Mouse (Mus musculus) midbrain, embryonic 11.5 days (tissue): Measurements from ENCODE around the gene Arhgdig. TPM values are rescaled to one million over a fixed set of nuclear protein-coding genes. Genes with fewer than 3 reads are reported as not detected.

Source experiments
- ATAC-seq: fragments of 200-750 bp; cut with Nextera tagmentation; 2 replicates; pipeline ENCODE4 v1.8.0; 2017; ENCODE audit warnings: moderate TSS enrichment, moderate library complexity; ENCODE audit not compliant: low FRiP score
- DNase-seq: peaks from one replicate; pipeline ENCODE4 v3.0.0; 2015; ENCODE audit warnings: low spot score; ENCODE audit errors: missing footprints
- H3K27ac ChIP-seq: fragments of 300-500 bp; sonication (generic); 2 replicates; pipeline ENCODE4 v1.5.1; 2014; ENCODE audit warnings: low read depth, low read length
- H3K27me3 ChIP-seq: fragments of 300-500 bp; sonication (generic); 2 replicates; pipeline ENCODE4 v1.6.1; 2014; ENCODE audit warnings: mild to moderate bottlenecking, low read length, moderate library complexity, mixed read lengths; ENCODE audit not compliant: control insufficient read depth, insufficient read depth
- H3K36me3 ChIP-seq: fragments of 300-500 bp; sonication (generic); 2 replicates; pipeline ENCODE4 v1.6.1; 2014; ENCODE audit warnings: mild to moderate bottlenecking, low read length, moderate library complexity, mixed read lengths; ENCODE audit not compliant: control insufficient read depth, insufficient read depth
- H3K4me1 ChIP-seq: fragments of 300-500 bp; sonication (generic); 2 replicates; pipeline ENCODE4 v1.6.1; 2014; ENCODE audit warnings: low read length; ENCODE audit not compliant: control insufficient read depth, insufficient read depth
- H3K4me2 ChIP-seq: fragments of 300-500 bp; sonication (generic); 2 replicates; pipeline ENCODE4 v1.6.1; 2014; ENCODE audit warnings: mild to moderate bottlenecking, moderate library complexity
- H3K4me3 ChIP-seq: fragments of 300-500 bp; sonication (generic); 2 replicates; pipeline ENCODE4 v1.5.1; 2014; ENCODE audit warnings: low read depth, low read length
- H3K9ac ChIP-seq: fragments of 300-500 bp; sonication (generic); 2 replicates; pipeline ENCODE4 v1.6.1; 2014; ENCODE audit warnings: low read length
- H3K9me3 ChIP-seq: fragments of 300-500 bp; sonication (generic); 2 replicates; pipeline ENCODE4 v1.6.1; 2016; ENCODE audit warnings: low read length; ENCODE audit not compliant: control insufficient read depth
- WGBS: fragments of 180-500 bp; shearing (Covaris S2); extraction: QIAGEN DNeasy Blood & Tissue Kit; methylation state at CpG from one replicate; pipeline ENCODE4 v1.1.7; 2014; 5-methylcytosine and 5-hydroxymethylcytosine counted together
- polyA plus RNA-seq: library from polyadenylated mRNA; unstranded; fragments of >200 nt; fragmentation: Nextera tagmentation; extraction: Ambion mirVana; gene quantifications from 2 replicates; pipeline ENCODE4 v1.2.1, GENCODE M21; 2014

The Arhgdig gene
- polyA plus RNA-seq, 1 experiment from 2014 or later, result 6.4 TPM

DNA sequence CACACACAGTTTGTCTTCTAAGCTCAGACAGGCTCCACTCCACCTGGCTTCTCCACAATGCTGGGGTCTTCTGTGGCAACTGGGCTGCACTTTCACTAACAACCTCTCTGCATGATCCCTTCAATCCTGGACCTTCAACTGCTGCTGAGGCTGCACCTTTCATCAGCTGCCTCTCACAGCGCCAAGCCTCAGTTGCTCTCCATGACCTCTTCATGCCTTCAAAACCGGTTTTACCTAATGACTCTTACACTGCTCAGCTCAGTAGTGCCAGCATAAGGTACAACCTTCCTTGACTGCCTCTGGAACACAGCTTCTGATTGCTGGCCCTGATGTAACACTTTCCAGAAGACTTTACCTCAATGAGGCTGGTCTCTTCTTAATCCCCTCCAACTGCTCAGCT, 13.9 kb upstream of the Arhgdig start:
- WGBS, result 73% methylated on average over 2 of the region's 2 CpGs
- H3K27ac ChIP-seq, result no peak overlapping the region
- no peaks in the 10 kb centered on the region for H3K36me3 ChIP-seq
- no peaks in the 10 kb centered on the region for H3K9me3 ChIP-seq
- ATAC-seq (no peak), DNase-seq (no peak)
- H3K4me2 ChIP-seq, result no peak overlapping the region
- H3K4me1 ChIP-seq, result no peaks in the 10 kb centered on the region
- H3K27me3 ChIP-seq, result no peaks in the 10 kb centered on the region
- no peak overlapping the region for H3K4me3 ChIP-seq
- no peak overlapping the region for H3K9ac ChIP-seq

DNA sequence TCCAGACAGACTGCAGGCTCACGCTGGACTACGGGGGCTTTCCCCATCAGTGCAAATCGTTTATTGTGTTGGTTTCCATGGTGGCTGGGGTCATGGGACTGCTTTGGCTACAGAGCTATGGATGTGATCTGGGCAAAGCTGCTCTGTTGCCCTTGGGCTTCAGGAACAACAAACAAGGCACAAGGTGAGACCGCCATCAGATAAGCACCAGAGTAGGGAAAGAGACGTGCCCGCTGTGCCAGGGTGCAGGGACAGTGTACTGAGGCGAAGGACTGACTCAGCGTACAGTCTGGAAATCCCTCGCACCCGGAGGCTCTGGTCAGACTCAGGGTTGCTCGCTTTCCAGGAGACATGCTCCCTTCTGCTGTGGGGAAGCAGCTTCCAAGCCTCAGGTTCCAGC, 5.1 kb upstream of the Arhgdig start:
- Histone ChIP-seq H3K4me2 (no peak overlapping the region), H3K27me3 (no peaks in the 10 kb centered on the region), H3K36me3 (no peaks in the 10 kb centered on the region), H3K27ac (no peak overlapping the region), H3K9ac (no peak overlapping the region), H3K4me3 (no peak overlapping the region), H3K4me1 (no peaks in the 10 kb centered on the region), H3K9me3 (no peaks in the 10 kb centered on the region)
- DNase-seq (no peak), ATAC-seq (no peak)
- 90% methylated on average over 11 of the region's 11 CpGs for WGBS

DNA sequence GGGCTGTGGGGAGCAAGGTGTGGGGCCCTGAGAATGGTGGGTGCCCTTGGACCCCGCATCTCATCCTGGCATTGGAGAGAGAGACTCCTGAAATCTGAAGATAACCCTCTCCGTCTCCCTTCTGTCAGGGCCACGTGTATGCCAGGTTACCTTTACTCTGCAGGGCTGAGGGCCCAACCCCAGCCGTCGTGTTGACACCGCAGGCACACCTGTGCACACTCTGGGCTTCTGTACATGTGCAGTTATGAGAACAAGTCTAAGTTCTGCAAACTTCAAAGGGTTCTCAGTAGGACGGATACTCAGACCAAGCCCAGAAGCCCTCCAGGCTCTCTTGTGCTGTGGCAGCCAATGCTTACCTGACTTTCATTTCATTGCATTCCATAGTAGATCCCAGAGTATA, 4.7 kb upstream of the Arhgdig start:
- Histone ChIP-seq H3K9ac (no peak overlapping the region), H3K27ac (no peak overlapping the region), H3K4me2 (no peak overlapping the region), H3K4me1 (no peaks in the 10 kb centered on the region), H3K9me3 (no peaks in the 10 kb centered on the region), H3K36me3 (no peaks in the 10 kb centered on the region), H3K27me3 (no peaks in the 10 kb centered on the region), H3K4me3 (no peak overlapping the region)
- ATAC-seq (no peak), DNase-seq (no peak)
- WGBS, result 94% methylated on average over 7 of the region's 7 CpGs

DNA sequence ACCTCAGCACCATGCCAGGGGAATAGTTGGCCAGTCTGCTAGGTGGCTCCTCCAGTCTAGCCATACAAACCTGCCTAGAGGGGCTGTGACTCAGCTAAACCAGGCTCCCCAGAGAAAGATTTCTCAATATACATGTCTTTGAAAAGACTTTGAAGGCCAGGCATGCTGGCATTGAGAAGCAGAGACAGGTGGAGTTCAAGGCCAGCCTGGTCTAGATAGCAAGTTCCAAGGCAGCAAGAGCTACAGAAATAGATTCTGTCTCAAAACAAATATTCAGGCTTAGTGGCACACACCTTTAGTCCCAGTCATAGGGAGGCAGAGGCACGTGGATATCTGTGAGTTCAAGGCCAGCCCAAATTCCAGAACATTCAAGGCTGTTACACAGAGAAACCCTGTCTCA, 1.2 kb downstream of the Arhgdig start:
- no peak for ATAC-seq
- H3K4me3 ChIP-seq, result no peak overlapping the region
- peaks cover 35% of the 10 kb centered on the region for H3K27me3 ChIP-seq
- H3K9me3 ChIP-seq, result no peaks in the 10 kb centered on the region
- DNase-seq, result no peak
- H3K4me2 ChIP-seq, result no peak overlapping the region
- H3K4me1 ChIP-seq, result peaks cover 13% of the 10 kb centered on the region
- H3K36me3 ChIP-seq, result no peaks in the 10 kb centered on the region
- no peak overlapping the region for H3K9ac ChIP-seq
- WGBS, result 48% methylated on average over 1 of the region's 1 CpGs
- no peak overlapping the region for H3K27ac ChIP-seq

DNA sequence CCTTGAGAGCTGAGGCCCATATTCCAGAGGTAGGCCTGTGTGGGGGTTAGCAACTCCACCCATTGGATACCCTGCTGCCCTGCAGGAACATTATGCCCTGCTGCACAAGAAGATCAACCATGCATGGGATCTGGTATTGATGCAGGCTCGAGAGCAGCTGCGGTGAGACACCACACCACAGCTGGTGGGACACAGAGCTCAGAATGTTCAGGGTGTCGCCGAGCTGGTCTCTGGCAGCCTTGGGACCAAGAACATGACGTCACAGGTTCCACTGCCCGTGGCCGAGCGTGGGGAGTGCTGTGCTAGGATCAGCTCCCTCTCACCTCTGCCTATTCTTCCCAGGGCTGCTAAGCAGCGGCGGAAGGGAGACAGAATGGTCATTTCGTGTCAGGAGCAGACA, 2.8 kb downstream of the Arhgdig start:
- H3K27me3 ChIP-seq, result peaks cover 51% of the 10 kb centered on the region
- no peak overlapping the region for H3K27ac ChIP-seq
- H3K9ac ChIP-seq, result no peak overlapping the region
- H3K4me1 ChIP-seq, result peaks cover 19% of the 10 kb centered on the region
- ATAC-seq (no peak), DNase-seq (no peak)
- H3K4me2 ChIP-seq, result no peak overlapping the region
- H3K9me3 ChIP-seq, result no peaks in the 10 kb centered on the region
- WGBS, result 29% methylated on average over 11 of the region's 11 CpGs
- H3K4me3 ChIP-seq, result no peak overlapping the region
- no peaks in the 10 kb centered on the region for H3K36me3 ChIP-seq

DNA sequence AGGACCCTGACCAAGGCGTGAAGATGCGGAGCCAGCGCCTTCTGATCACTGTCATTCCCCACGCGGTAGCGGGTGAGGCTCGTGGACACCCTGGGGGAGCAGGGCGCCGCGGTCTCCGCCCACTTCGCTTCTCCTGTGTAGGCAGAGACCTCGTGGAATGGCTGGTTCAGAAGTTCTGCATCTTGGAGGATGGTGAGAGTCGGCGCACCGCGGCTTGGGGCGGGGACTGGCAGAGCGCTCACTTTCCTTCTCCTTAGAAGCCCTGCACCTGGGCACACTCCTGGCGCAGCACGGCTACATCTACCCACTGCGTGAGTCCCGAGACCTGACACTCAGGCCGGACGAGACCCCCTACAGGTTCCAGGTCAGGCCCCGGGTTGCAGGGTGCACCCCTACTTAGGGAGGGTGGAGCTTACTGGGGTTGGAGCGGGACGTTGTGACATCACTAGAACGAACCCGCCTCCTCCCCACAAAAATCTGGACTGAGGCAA, 4.2 kb downstream of the Arhgdig start:
- WGBS, result 3% methylated on average over 30 of the region's 30 CpGs

DNA sequence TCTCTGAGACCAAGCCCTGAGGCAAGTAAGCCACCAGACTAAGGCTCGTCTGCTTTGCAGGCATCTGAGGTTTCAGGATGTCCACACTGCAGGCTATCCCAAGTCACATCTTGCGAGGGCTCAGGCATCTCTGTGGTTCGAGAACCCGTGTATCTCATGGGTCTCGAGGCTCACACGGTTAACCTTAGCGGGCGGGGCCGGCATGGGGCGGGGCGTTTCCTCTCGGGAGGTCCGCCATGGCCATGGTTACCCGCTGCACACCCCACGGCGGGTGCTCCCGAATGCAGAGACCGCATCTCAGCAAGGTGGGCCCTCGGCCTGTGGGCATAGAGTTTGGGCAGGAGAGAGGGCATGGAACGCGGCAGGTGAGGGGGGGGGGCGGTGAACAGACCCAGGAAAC, 4.8 kb downstream of the Arhgdig start, which contains the start of gene Rgs11:
Gene Rgs11, plus strand, starts transcription at position 215 of the 400 bp plus-strand sequence.
- ATAC-seq (no peak), DNase-seq (peak; percentile 87)
- no peaks in the 10 kb centered on the region for H3K36me3 ChIP-seq
- H3K4me1 ChIP-seq, result peaks cover 19% of the 10 kb centered on the region
- no peak within 1 kb of the TSS for H3K27ac ChIP-seq
- H3K9me3 ChIP-seq, result no peaks in the 10 kb centered on the region
- H3K4me2 ChIP-seq, result peak within 1 kb of the TSS; percentile 54
- peak within 1 kb of the TSS; percentile 27 for H3K4me3 ChIP-seq
- WGBS, result 1% methylated on average over 22 of the region's 22 CpGs
- H3K9ac ChIP-seq, result 0 out of 2 replicates have a peak within 1 kb of the TSS, but pooled peaks have one; percentile 0
- peaks cover 61% of the 10 kb centered on the region for H3K27me3 ChIP-seq

More for the DNA sequence above, 4.2 kb downstream of the Arhgdig start:
- DNase-seq (peak; percentile 89), ATAC-seq (no peak)
- 0 out of 2 replicates have a peak overlapping the region, but pooled peaks have one; percentile 0 for H3K9ac ChIP-seq
- H3K4me1 ChIP-seq, result peaks cover 19% of the 10 kb centered on the region
- H3K4me2 ChIP-seq, result peak overlapping the region; percentile 54
- H3K9me3 ChIP-seq, result no peaks in the 10 kb centered on the region
- peaks cover 61% of the 10 kb centered on the region for H3K27me3 ChIP-seq
- H3K27ac ChIP-seq, result no peak overlapping the region
- no peaks in the 10 kb centered on the region for H3K36me3 ChIP-seq
- H3K4me3 ChIP-seq, result peak overlapping the region; percentile 27

DNA sequence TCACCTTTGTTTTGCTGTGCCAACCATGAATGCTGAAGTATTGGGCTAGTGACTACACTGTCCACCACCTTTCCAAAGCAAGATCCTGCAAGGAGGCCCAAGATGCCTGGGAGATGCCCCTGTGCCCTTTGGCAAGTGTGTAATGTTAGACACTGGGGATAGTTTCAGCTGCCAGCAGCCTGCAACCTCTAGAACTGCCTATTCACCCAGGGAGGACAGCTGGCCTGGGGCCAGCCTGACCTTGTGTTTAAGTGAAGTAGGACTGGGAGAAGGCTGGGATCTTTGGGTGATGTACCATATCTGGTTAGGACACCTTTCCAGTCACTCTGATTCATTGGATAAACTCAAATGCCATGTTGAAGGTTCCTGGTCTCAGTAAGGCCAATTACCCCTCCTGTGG, 5.6 kb downstream of the Arhgdig start:
- no peak overlapping the region for H3K4me3 ChIP-seq
- no peaks in the 10 kb centered on the region for H3K36me3 ChIP-seq
- H3K9ac ChIP-seq, result no peak overlapping the region
- ATAC-seq (no peak), DNase-seq (no peak)
- no peak overlapping the region for H3K4me2 ChIP-seq
- H3K27ac ChIP-seq, result no peak overlapping the region
- peaks cover 61% of the 10 kb centered on the region for H3K27me3 ChIP-seq
- peaks cover 19% of the 10 kb centered on the region for H3K4me1 ChIP-seq
- no peaks in the 10 kb centered on the region for H3K9me3 ChIP-seq

DNA sequence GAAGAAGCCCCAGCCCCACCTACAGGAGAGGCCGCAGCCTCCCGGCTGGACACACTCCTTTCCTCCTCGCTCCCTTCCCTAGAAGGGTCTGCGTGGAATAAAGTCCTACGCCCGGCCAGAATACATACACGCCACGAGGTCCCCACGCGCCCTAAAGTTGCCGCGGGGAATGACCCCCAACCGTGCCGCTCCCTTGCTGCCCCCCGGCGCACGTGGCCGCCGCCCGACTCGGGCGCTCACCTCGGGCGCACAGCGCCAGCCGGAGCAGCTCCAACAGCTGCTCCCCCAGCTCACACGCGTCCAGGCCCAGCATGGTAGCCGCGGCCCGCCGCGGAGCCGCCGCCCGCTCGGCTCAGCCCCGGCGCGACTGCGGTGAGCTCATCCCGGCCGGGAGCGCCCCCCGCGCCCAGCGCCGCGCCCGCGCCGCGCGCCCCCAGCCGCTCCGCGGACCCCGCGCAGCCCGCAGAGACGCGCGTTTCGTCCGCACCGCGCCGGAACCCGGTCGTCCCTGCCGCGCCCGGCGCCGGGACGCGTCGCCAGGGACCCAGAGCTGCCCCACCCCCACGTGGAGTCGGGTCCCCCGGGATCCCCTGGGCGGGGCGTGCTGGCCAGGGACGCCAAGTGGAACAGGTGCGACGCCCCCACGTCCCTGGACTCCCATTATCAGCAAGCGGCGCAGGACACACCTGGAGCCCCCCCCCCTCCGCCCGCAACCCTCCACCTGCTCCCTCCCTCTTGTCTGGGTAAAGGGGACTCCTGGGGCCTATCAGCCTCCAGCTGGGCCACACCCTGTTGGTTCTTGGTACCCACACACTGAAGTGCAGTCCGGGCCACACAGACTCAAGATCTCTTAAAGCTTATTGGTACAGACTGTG, 6.5 kb downstream of the Arhgdig start:
- peak; percentile 89 for DNase-seq
- WGBS, result under 1% methylated on average over 70 of the region's 92 CpGs
- peaks cover 61% of the 10 kb centered on the region for H3K27me3 ChIP-seq

More for the DNA sequence above, 6.5 kb downstream of the Arhgdig start:
- peak overlapping the region; percentile 96 for H3K4me2 ChIP-seq
- peaks cover 19% of the 10 kb centered on the region for H3K4me1 ChIP-seq
- H3K9ac ChIP-seq, result peak overlapping the region; percentile 59
- ATAC-seq, result peak; percentile 72
- H3K36me3 ChIP-seq, result peaks cover 4% of the 10 kb centered on the region; the same call in 1 of the 2 replicates
- peak overlapping the region; percentile 55 for H3K4me3 ChIP-seq
- H3K9me3 ChIP-seq, result no peaks in the 10 kb centered on the region
- no peak overlapping the region for H3K27ac ChIP-seq
